Mouse (Mus musculus): Measurements from ENCODE around the gene Kalrn. TPM values are rescaled to one million over a fixed set of nuclear protein-coding genes. Genes with fewer than 3 reads are reported as not detected.

Gene Kalrn
- polyA plus RNA-seq, 1 experiment from 2014 or later, result 24.6 TPM

- no peak overlapping the region for H3K9ac ChIP-seq
- H3K36me3 ChIP-seq, result no peaks in the 10 kb centered on the region
- ATAC-seq (ENCODE audit: low FRiP score, low read depth), result no peak
- H3K4me1 ChIP-seq (replicated peaks), result no peaks in the 10 kb centered on the region
- WGBS, result 91% methylated on average over 2 of the region's 2 CpGs
- H3K4me2 ChIP-seq, result no peak overlapping the region
- H3K9me3 ChIP-seq, result no peaks in the 10 kb centered on the region
- H3K27ac ChIP-seq (replicated peaks), result no peak overlapping the region
- no peak overlapping the region for H3K4me3 ChIP-seq
- no peaks in the 10 kb centered on the region for H3K27me3 ChIP-seq
Observed at GRCm38 (mm10) chr16:34135074-34135473, 438.3 kb downstream of the Kalrn start.

- Histone ChIP-seq H3K4me2 (no peak overlapping the region), H3K9me3 (no peaks in the 10 kb centered on the region), H3K27me3 (no peaks in the 10 kb centered on the region), H3K4me3 (no peak overlapping the region), H3K4me1 (replicated peaks) (no peaks in the 10 kb centered on the region), H3K9ac (no peak overlapping the region), H3K36me3 (no peaks in the 10 kb centered on the region), H3K27ac (replicated peaks) (no peak overlapping the region)
- ATAC-seq (ENCODE audit: low FRiP score, low read depth), result no peak
- WGBS, result 77% methylated on average over 3 of the region's 3 CpGs
Observed at GRCm38 (mm10) chr16:34134628-34135027, 438.7 kb downstream of the Kalrn start.

- WGBS, result 16% methylated on average over 2 of the region's 2 CpGs
- peak; percentile 82; the same call in 1 of the 2 replicates for ATAC-seq (ENCODE audit: low FRiP score, low read depth)
- H3K9ac ChIP-seq, result no peak overlapping the region
- no peak overlapping the region for H3K4me2 ChIP-seq
- no peaks in the 10 kb centered on the region for H3K9me3 ChIP-seq
- H3K27ac ChIP-seq (replicated peaks), result no peak overlapping the region
- peaks cover 6% of the 10 kb centered on the region; the same call in 1 of the 2 replicates for H3K4me1 ChIP-seq (replicated peaks)
- no peak overlapping the region for H3K4me3 ChIP-seq
- no peaks in the 10 kb centered on the region for H3K36me3 ChIP-seq
- H3K27me3 ChIP-seq, result no peaks in the 10 kb centered on the region
Observed at GRCm38 (mm10) chr16:34125595-34125994, 447.7 kb downstream of the Kalrn start.

GRCm38 (mm10) chr16:34122486-34122885 is 450.8 kb downstream of the Kalrn start:
- H3K9me3 ChIP-seq, result no peaks in the 10 kb centered on the region
- peaks cover 6% of the 10 kb centered on the region; the same call in 1 of the 2 replicates for H3K4me1 ChIP-seq (replicated peaks)
- H3K4me3 ChIP-seq, result no peak overlapping the region
- H3K27me3 ChIP-seq, result no peaks in the 10 kb centered on the region
- H3K4me2 ChIP-seq, result no peak overlapping the region
- H3K36me3 ChIP-seq, result no peaks in the 10 kb centered on the region
- ATAC-seq (ENCODE audit: low FRiP score, low read depth), result no peak
- WGBS, result 70% methylated on average over 9 of the region's 9 CpGs
- no peak overlapping the region for H3K9ac ChIP-seq
- H3K27ac ChIP-seq (replicated peaks), result no peak overlapping the region

- H3K4me1 ChIP-seq (replicated peaks), result peaks cover 6% of the 10 kb centered on the region; the same call in 1 of the 2 replicates
- H3K36me3 ChIP-seq, result no peaks in the 10 kb centered on the region
- H3K9me3 ChIP-seq, result no peaks in the 10 kb centered on the region
- WGBS, result 82% methylated on average over 7 of the region's 7 CpGs
- H3K27ac ChIP-seq (replicated peaks), result no peak overlapping the region
- H3K27me3 ChIP-seq, result no peaks in the 10 kb centered on the region
- no peak for ATAC-seq (ENCODE audit: low FRiP score, low read depth)
- no peak overlapping the region for H3K4me3 ChIP-seq
- H3K9ac ChIP-seq, result no peak overlapping the region
- H3K4me2 ChIP-seq, result no peak overlapping the region
Observed at GRCm38 (mm10) chr16:34121288-34121687, 452.0 kb downstream of the Kalrn start.

- Histone ChIP-seq H3K4me3 (no peak overlapping the region), H3K36me3 (no peaks in the 10 kb centered on the region), H3K4me2 (no peak overlapping the region), H3K9me3 (no peaks in the 10 kb centered on the region), H3K9ac (no peak overlapping the region), H3K27me3 (no peaks in the 10 kb centered on the region), H3K27ac (replicated peaks) (no peak overlapping the region), H3K4me1 (replicated peaks) (peaks cover 5% of the 10 kb centered on the region; the same call in 1 of the 2 replicates)
- ATAC-seq (ENCODE audit: low FRiP score, low read depth), result no peak
- 72% methylated on average over 9 of the region's 9 CpGs for WGBS
Observed at GRCm38 (mm10) chr16:34120801-34121201, 452.5 kb downstream of the Kalrn start.

GRCm38 (mm10) chr16:34119844-34120243 is 453.5 kb downstream of the Kalrn start:
- no peaks in the 10 kb centered on the region for H3K4me1 ChIP-seq (replicated peaks)
- WGBS, result 91% methylated on average over 7 of the region's 7 CpGs
- H3K27ac ChIP-seq (replicated peaks), result no peak overlapping the region
- ATAC-seq (ENCODE audit: low FRiP score, low read depth), result no peak
- no peak overlapping the region for H3K4me2 ChIP-seq
- H3K36me3 ChIP-seq, result 0 out of 2 replicates have a peak, but pooled peaks cover 3% of the 10 kb centered on the region
- no peak overlapping the region for H3K9ac ChIP-seq
- H3K4me3 ChIP-seq, result no peak overlapping the region
- no peaks in the 10 kb centered on the region for H3K27me3 ChIP-seq
- no peaks in the 10 kb centered on the region for H3K9me3 ChIP-seq

- 0 out of 2 replicates have a peak, but pooled peaks cover 3% of the 10 kb centered on the region for H3K36me3 ChIP-seq
- no peak overlapping the region for H3K9ac ChIP-seq
- no peaks in the 10 kb centered on the region for H3K9me3 ChIP-seq
- WGBS, result 22% methylated on average over 2 of the region's 2 CpGs
- H3K27ac ChIP-seq (replicated peaks), result no peak overlapping the region
- H3K4me3 ChIP-seq, result no peak overlapping the region
- H3K27me3 ChIP-seq, result no peaks in the 10 kb centered on the region
- H3K4me2 ChIP-seq, result no peak overlapping the region
- no peak for ATAC-seq (ENCODE audit: low FRiP score, low read depth)
- no peaks in the 10 kb centered on the region for H3K4me1 ChIP-seq (replicated peaks)
Observed at GRCm38 (mm10) chr16:34119370-34119769, 454.0 kb downstream of the Kalrn start.

GRCm38 (mm10) chr16:34114665-34115064 is 458.7 kb downstream of the Kalrn start:
- Histone ChIP-seq H3K9me3 (no peaks in the 10 kb centered on the region), H3K36me3 (0 out of 2 replicates have a peak, but pooled peaks cover 3% of the 10 kb centered on the region), H3K9ac (no peak overlapping the region), H3K27ac (replicated peaks) (no peak overlapping the region), H3K27me3 (no peaks in the 10 kb centered on the region), H3K4me1 (replicated peaks) (no peaks in the 10 kb centered on the region), H3K4me3 (no peak overlapping the region), H3K4me2 (no peak overlapping the region)
- ATAC-seq (ENCODE audit: low FRiP score, low read depth), result peak; percentile 66
- 1% methylated on average over 3 of the region's 3 CpGs for WGBS

GRCm38 (mm10) chr16:34113150-34113549 is 460.2 kb downstream of the Kalrn start:
- 83% methylated on average over 9 of the region's 9 CpGs for WGBS
- 0 out of 2 replicates have a peak, but pooled peaks cover 3% of the 10 kb centered on the region for H3K36me3 ChIP-seq
- H3K9ac ChIP-seq, result no peak overlapping the region

GRCm38 (mm10) chr16:34112490-34112889 is 460.8 kb downstream of the Kalrn start:
- Histone ChIP-seq H3K27ac (replicated peaks) (no peak overlapping the region), H3K9ac (no peak overlapping the region), H3K36me3 (0 out of 2 replicates have a peak, but pooled peaks cover 3% of the 10 kb centered on the region), H3K9me3 (no peaks in the 10 kb centered on the region), H3K27me3 (no peaks in the 10 kb centered on the region), H3K4me2 (no peak overlapping the region), H3K4me1 (replicated peaks) (no peaks in the 10 kb centered on the region), H3K4me3 (no peak overlapping the region)
- WGBS, result 34% methylated on average over 5 of the region's 5 CpGs
- no peak for ATAC-seq (ENCODE audit: low FRiP score, low read depth)

More at GRCm38 (mm10) chr16:34113150-34113549, 460.2 kb downstream of the Kalrn start:
- H3K27me3 ChIP-seq, result no peaks in the 10 kb centered on the region
- no peak overlapping the region for H3K4me3 ChIP-seq
- H3K9me3 ChIP-seq, result no peaks in the 10 kb centered on the region
- H3K27ac ChIP-seq (replicated peaks), result no peak overlapping the region
- no peak for ATAC-seq (ENCODE audit: low FRiP score, low read depth)
- H3K4me1 ChIP-seq (replicated peaks), result no peaks in the 10 kb centered on the region
- H3K4me2 ChIP-seq, result no peak overlapping the region

GRCm38 (mm10) chr16:34110840-34111625 is 462.3 kb downstream of the Kalrn start:
- Histone ChIP-seq H3K9ac (no peak overlapping the region), H3K27ac (replicated peaks) (no peak overlapping the region), H3K4me2 (no peak overlapping the region), H3K4me3 (no peak overlapping the region), H3K27me3 (no peaks in the 10 kb centered on the region), H3K4me1 (replicated peaks) (no peaks in the 10 kb centered on the region), H3K9me3 (no peaks in the 10 kb centered on the region), H3K36me3 (0 out of 2 replicates have a peak, but pooled peaks cover 3% of the 10 kb centered on the region)
- ATAC-seq (ENCODE audit: low FRiP score, low read depth), result no peak
- 92% methylated on average over 7 of the region's 7 CpGs for WGBS

Data from hindbrain, embryonic 15.5 days (tissue).